Mouse (Mus musculus): ENCODE measurements around the gene Carmil3. TPM values are rescaled to one million over a fixed set of nuclear protein-coding genes. Genes with fewer than 3 reads are reported as not detected.

Gene Carmil3
- 1.3 and 1.6 TPM in 2 replicates for polyA plus RNA-seq (2012; rRNA removed)

GRCm38 (mm10) chr14:55490361-55491201 lies at the start of gene Carmil3:
Gene Carmil3, plus strand, starts transcription at chr14:55490651.
- DNase-seq (ENCODE audit: low read depth, low spot score): no peak
- WGBS: 2% methylated on average over 67 of the region's 68 CpGs

- DNase-seq (ENCODE audit: low read depth, low spot score): no peak
- WGBS: 44% methylated on average over 2 of the region's 2 CpGs
Observed at GRCm38 (mm10) chr14:55457693-55458092, 32.8 kb upstream of the Carmil3 start.

- no peak for DNase-seq (ENCODE audit: low read depth, low spot score)
- WGBS: 16% methylated on average over 10 of the region's 10 CpGs
Observed at GRCm38 (mm10) chr14:55458273-55458672, 32.2 kb upstream of the Carmil3 start.

- 61% methylated on average over 3 of the region's 3 CpGs for WGBS
- no peak for DNase-seq (ENCODE audit: low read depth, low spot score)
Observed at GRCm38 (mm10) chr14:55458761-55459160, 31.7 kb upstream of the Carmil3 start.

GRCm38 (mm10) chr14:55459796-55460195 lies 30.7 kb upstream of the Carmil3 start:
- 25% methylated on average over 4 of the region's 4 CpGs for WGBS
- DNase-seq (ENCODE audit: low read depth, low spot score): no peak

GRCm38 (mm10) chr14:55460297-55460696 lies 30.2 kb upstream of the Carmil3 start:
- DNase-seq (ENCODE audit: low read depth, low spot score): peak; percentile 58
- 23% methylated on average over 10 of the region's 10 CpGs for WGBS

GRCm38 (mm10) chr14:55461757-55462156 lies 28.7 kb upstream of the Carmil3 start:
- no peak for DNase-seq (ENCODE audit: low read depth, low spot score)
- WGBS: 13% methylated on average over 4 of the region's 4 CpGs

- 59% methylated on average over 4 of the region's 4 CpGs for WGBS
Observed at GRCm38 (mm10) chr14:55466481-55466880, 24.0 kb upstream of the Carmil3 start.

GRCm38 (mm10) chr14:55467108-55467507 lies 23.3 kb upstream of the Carmil3 start:
- 79% methylated on average over 7 of the region's 7 CpGs for WGBS
- DNase-seq (ENCODE audit: low read depth, low spot score): no peak

More at GRCm38 (mm10) chr14:55466481-55466880, 24.0 kb upstream of the Carmil3 start:
- DNase-seq (ENCODE audit: low read depth, low spot score): no peak

- 34% methylated on average over 2 of the region's 2 CpGs for WGBS
Observed at GRCm38 (mm10) chr14:55468301-55468741, 22.1 kb upstream of the Carmil3 start.

GRCm38 (mm10) chr14:55469041-55469440 lies 21.4 kb upstream of the Carmil3 start:
- WGBS: 20% methylated on average over 2 of the region's 2 CpGs
- no peak for DNase-seq (ENCODE audit: low read depth, low spot score)

More at GRCm38 (mm10) chr14:55468301-55468741, 22.1 kb upstream of the Carmil3 start:
- DNase-seq (ENCODE audit: low read depth, low spot score): no peak

- DNase-seq (ENCODE audit: low read depth, low spot score): no peak
- WGBS: 53% methylated on average over 6 of the region's 6 CpGs
Observed at GRCm38 (mm10) chr14:55469821-55470220, 20.6 kb upstream of the Carmil3 start.

GRCm38 (mm10) chr14:55470806-55471205 lies 19.6 kb upstream of the Carmil3 start:
- WGBS: 17% methylated on average over 10 of the region's 10 CpGs
- no peak for DNase-seq (ENCODE audit: low read depth, low spot score)

GRCm38 (mm10) chr14:55475654-55476053 lies 14.8 kb upstream of the Carmil3 start:
- no peak for DNase-seq (ENCODE audit: low read depth, low spot score)
- WGBS: 68% methylated on average over 2 of the region's 2 CpGs

GRCm38 (mm10) chr14:55477421-55477820 lies 13.0 kb upstream of the Carmil3 start:
- DNase-seq (ENCODE audit: low read depth, low spot score): no peak
- WGBS: 100% methylated on average over 1 of the region's 1 CpGs

- 86% methylated on average over 5 of the region's 5 CpGs for WGBS
- DNase-seq (ENCODE audit: low read depth, low spot score): no peak
Observed at GRCm38 (mm10) chr14:55477829-55478228, 12.6 kb upstream of the Carmil3 start.

- WGBS: under 1% methylated on average over 38 of the region's 38 CpGs
- peak; percentile 63 for DNase-seq (ENCODE audit: low read depth, low spot score)
Observed at GRCm38 (mm10) chr14:55478651-55479599, 11.5 kb upstream of the Carmil3 start, which contains the start of gene Dhrs4. Gene Dhrs4, plus strand, starts transcription at chr14:55478758.

GRCm38 (mm10) chr14:55479629-55480028 lies 10.8 kb upstream of the Carmil3 start:
- no peak for DNase-seq (ENCODE audit: low read depth, low spot score)
- 80% methylated on average over 10 of the region's 10 CpGs for WGBS

- DNase-seq (ENCODE audit: low read depth, low spot score): no peak
- WGBS: 83% methylated on average over 5 of the region's 5 CpGs
Observed at GRCm38 (mm10) chr14:55484430-55485085, 5.9 kb upstream of the Carmil3 start.

All from large intestine, adult 2 months (tissue).